Mouse (Mus musculus) thymus, postnatal 4 days (tissue): ENCODE results near the gene Tlr9.

Experiments
- DNase-seq: peaks from one replicate; pipeline ENCODE4 v3.0.0; 2021

The Tlr9 gene

DNA sequence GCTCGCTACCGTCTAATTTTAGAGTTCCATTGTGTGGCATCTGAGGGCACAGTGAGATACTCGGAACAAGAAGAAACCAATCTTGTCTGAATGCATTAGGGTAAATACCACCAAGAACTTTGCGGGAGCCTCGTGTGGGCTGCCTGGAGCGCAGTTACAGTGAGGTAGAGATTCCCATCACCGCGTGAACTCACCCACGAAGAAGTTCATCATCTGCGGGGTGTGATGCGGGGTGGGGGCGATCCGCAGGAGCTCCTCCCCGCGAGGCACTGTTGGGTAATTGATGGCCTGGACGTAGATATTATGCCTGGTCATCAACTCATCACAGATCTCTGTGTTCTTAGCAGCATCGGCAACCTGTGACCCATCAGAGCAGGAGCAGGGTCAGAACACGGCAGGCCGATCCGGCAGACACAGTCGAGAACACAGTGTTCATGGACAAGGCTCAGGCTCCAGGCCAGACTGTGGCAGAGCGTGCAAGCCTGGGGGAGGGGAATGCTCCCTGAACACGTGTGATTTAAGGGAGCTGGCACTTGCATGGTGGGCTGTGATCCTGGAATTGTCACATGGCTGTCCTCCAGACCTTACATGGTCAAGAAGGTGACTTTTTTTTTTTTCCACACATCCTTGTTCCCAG, 12.9 kb downstream of the Tlr9 start:
- no peak for DNase-seq

DNA sequence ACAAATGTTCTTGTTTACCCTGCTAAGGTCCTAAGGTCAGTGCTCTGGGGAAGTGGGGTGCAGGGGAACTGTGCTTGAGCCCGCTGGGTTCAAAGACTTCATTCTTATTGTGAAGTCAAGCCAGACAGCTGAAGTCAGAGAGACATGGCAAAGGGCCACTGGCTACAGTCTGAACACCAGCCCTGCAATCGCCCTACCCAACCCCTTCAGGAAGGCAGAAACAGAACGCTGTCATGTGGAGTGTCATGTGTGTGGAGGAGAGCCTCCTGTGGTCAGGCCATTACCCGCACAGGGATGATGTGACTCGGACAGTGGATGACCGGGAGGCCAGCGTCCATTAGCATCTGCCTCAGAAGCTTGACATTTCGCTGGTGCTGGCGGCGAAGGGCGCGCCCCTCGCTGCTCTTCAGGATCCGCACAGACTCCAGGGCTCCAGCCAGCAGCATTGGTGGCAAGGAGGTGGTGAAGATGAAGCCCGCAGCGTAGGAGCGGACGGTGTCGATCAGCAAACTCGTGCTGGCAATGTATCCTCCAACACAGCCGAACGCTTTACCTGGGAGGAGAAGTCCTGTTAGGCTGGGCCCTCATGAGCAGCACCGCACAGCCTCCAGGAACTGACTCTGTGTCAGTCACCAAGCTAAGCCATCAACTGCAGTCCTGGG, 13.9 kb downstream of the Tlr9 start:
- no peak for DNase-seq

DNA sequence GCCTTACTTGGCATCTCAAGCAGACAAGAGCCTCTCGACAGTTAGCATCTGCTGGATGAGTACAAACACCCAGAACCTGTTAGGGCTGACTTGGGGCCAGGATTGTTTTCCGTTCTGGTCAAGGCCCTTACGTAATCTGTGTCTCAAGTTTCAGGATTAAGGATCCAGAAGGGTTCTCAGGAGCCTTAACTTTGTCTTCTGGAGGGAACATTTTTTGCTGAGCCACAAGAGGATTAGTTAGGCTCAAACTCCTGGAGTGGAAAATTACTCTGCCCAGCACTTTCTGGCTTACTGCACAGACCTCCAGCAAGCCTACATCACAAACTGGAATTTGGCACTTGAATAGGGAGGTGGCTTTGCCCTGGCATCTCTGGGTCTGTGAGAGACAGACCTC, 14.4 kb downstream of the Tlr9 start:
- DNase-seq, result no peak

DNA sequence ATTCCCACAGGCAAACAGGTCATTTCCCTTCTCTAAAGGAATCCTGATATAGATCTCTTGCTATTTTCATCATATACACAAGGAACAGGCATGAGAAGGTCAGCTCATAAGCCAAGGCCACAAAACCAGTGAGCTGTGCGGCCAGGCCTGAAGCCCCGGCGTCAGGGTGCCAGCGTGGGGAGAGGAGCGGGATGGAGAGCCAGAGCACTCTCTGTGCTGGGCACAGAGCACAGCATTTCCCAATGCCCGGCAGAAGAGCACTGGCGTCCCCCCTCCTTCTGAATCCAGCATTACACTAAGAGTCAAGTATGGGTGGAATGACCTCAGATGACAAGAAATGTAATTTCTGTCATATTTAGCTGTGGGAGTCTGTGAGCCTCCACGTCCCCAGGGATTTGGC, 15.0 kb downstream of the Tlr9 start:
- no peak for DNase-seq

DNA sequence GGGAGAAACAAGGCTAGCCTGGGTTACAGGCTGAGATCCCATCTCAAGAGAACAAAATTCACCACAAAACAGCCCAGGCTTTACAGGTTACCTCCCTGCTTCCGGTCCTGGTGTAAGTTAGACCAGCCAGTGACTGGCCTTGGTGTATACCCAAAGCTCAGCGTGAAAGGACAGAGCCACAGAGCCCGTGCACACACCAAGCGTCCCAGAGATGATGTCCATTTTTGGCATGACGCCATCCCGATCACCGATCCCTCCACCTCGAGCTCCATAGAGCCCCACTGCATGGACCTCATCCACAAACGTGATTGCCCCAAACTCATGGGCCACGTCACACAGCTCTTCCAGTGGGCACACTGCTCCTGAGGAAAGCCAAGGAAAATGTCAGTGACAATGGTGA, 15.5 kb downstream of the Tlr9 start:
- DNase-seq, result no peak

DNA sequence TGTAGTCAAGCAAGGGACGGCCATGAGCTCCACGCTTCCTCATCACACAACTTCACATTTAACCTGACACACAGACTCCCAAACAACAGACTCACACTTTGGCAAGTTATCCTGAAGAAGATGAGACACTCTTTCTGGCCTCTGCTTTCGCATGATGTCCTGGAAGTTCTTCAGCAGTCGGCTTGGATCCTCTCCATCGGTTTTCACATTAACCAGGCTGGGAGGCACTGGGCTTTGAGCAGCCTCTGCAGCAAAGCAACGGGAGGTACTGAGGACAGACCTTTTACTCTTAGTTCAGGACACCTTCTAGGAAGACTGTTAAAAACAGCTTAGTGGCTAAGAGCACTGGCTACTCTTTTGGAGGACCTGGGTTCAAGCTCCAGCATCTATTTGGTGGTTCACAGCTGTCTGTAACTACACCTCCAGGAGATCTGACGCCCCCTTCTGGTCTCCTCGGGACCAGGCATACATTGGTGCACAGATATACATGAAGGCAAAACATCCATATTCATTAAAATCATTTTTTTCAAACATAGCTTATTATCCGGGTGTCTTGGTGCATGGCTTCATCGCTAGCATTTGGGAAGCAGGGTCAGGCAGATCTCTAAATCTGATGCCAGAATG, 19.3 kb downstream of the Tlr9 start:
- no peak for DNase-seq

DNA sequence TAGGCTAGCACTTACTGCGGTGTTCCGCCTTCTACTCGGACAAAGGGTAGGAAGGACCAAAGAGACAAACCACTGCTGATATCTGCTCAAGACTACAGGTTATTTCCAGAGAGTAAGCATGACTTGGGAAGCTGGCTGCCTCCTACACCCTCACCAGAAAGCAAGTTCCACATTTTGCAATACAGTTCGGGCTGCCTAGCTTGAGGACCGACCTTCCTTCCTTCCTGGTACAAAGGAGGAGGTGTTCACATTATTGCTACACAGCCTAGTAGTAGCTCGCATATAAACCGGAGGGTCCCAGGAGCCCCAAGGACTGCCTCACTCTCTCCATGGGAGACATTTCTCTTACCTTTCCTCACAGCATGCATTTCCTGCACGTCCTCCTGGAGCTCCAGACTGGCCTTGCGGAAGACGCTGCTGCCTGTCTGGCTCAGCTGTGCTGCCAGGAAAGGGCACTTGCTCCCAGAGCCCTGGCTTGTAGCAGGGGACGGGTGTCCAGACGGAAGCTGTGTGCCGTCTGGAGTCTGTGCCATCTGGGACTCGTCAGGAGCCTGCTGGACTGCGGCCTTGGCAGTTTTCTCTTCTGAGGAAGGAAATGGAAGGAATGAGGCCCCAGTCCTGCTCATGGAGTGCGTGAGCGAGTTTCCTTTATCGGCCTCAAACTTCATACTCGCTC, 20.6 kb downstream of the Tlr9 start:
- DNase-seq, result no peak

DNA sequence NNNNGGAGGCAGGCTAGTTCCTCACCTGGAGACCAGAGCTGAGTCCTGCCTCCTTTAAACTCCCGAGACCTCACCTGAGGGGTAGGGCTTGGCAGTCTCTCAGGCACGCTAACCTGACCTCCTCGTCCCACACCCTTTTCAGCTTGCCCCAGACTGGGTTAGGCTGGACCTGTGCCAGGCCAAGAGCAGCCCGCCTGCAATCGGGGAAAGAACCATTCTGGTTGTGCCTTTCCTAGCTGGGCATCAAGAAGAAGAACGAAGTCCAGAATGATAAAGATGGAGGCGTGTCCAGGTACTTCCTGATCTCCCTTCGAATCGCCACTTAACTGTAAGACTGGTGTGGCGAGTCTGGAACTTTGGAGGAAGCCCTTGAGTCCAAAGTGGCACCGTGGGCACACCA, 27.2 kb downstream of the Tlr9 start:
- DNase-seq, result no peak

DNA sequence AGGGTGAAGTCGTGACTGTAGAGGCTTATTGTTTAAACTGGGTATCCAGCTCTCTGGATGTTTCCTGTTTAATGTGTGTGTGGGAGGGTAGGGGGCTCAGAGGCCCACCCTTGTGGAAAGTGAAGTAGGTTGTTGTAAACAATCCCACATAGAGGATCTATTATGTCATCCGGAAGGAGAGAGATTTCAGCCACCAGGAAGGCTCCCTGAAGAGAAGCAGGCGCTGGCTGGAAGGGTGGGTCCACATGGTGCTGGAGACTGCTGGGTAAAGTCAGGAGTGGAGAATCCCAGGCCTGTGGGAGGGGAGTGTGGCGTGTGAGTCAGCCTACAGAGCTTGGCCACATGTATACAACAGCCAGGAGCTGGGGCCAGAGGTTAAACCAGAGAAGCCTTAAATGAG, 27.8 kb downstream of the Tlr9 start:
- no peak for DNase-seq

DNA sequence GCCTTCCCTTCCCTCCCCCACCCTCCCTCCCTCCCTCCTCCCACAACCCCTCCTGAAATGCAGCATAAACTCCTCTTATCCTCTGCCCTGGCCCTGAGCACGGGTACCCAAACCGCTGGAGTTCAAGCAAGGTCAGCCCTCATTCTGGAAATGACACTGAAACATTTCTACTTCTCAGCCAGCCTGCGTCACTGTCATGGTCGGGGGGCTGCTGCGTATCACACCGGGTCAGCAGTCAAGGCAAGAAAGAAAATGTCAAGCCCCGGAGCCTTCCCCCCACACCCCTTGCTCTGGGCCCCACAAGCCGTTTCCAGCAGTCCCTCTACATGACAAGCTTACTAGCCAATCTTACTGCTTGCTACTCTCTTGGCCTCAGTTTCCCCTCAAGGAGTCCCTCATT, 28.7 kb downstream of the Tlr9 start:
- no peak for DNase-seq

DNA sequence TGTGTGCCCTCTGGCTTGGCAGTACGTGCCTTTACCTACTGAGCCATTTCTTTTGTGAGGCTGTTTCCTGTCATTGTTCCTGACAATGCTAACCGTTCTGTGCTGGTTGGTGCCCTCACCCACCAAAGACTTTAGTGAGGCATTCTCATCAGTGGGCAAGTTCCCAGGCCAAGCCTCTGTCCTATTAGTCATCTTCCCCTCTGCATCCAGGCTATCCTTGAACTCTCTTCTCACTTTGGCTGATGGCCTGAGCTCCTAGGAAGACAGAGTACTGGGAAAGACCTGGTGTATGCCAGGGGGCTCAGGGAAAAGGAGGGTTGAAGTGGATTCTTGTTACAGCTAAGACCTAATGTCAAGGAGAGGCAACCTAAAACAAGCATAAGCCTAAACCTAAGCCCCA, 31.6 kb downstream of the Tlr9 start:
- DNase-seq, result no peak

DNA sequence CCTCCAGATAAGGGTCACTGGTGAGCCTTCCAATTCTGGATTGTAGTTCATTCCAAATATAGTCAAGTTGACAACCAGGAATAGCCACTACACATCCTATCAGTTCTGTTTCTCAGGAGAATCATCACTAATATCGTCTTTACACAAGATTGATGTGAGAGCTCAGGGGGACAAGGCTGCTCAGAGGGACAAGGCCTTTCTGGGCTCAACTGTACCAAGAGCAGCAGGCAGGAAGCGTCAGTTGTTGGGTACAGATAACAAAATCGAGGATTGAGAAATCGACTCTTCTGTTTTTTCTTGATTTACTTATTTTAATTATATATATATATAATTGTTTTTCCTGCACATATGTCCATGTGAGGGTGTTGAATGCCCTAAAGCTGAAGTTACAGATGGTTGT, 36.0 kb downstream of the Tlr9 start:
- no peak for DNase-seq

DNA sequence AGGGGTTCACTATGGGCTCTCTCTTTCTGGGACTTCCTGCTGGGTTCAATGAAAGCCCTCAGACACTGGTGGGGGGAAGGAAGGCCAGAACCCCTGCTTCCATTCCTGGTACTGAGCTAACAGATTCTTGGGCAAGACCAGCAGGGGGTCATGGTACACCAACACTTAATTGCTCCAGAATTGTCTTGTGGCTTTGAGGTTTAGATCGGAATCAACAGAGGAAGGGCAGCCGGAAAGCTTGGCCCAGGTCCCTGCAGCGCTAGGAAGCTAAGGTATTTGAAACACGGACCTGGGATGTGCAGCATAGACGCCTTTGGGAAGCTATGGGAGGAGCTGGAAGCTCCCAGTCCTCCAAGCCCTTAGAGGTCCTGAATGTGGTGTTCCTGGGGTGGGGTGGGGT, 36.6 kb downstream of the Tlr9 start:
- DNase-seq, result no peak

DNA sequence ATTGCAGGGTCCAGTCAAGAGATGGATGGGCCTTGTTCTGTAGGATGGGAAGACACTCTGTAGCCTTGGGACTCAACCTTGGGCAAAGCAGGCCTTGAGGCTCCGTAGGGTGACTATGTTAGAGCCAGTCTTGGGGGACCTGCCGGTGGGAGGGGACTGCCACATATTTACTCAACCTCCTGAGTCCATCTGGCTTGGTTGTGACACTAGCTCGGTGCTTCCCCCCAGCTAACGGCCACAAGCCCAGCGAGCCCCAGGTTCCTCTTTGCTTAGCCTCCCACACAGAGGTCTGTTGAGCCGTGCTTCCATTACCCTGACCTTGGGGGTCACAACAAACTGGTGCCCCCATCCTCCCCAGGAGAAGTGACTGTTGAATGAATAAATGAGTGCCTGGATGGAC, 38.7 kb downstream of the Tlr9 start:
- DNase-seq, result no peak

DNA sequence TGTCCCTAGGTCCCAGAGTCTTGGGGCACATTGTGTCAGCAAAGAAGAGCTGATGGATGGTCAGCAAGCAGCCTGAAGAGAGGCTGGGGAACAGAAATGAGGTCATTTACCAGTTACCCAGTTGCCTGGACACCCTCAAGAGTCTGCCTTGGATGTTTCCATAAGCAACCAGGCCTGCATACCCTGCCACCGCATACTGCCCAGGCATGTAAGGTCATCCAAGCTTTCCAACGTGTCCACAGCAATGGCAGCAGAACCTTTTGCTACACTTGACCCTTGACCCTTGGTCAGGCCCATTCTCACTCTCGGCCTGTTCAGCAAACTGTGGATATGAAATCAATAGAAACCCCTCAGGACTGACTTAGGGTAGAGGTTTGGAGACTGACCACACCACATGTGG, 39.1 kb downstream of the Tlr9 start:
- DNase-seq, result no peak

DNA sequence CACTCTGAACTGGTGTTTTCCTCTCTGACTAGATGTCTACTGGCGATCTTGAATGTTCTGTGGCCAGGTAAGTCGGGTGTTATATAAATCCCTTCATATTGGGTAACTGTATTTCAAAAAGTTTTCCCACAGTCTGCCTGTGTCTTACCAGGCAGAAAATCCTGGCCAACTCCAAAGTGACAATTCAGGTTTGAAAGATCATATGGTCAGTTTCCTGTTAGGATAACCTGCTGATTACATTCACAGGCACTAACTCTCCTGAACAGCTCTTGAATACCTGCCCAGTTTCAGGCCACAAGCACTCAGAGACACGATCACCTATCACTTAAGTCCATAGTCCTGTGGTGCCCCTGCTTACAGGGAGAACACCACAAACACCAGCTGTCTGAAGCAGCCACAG, 39.7 kb downstream of the Tlr9 start:
- DNase-seq, result no peak

DNA sequence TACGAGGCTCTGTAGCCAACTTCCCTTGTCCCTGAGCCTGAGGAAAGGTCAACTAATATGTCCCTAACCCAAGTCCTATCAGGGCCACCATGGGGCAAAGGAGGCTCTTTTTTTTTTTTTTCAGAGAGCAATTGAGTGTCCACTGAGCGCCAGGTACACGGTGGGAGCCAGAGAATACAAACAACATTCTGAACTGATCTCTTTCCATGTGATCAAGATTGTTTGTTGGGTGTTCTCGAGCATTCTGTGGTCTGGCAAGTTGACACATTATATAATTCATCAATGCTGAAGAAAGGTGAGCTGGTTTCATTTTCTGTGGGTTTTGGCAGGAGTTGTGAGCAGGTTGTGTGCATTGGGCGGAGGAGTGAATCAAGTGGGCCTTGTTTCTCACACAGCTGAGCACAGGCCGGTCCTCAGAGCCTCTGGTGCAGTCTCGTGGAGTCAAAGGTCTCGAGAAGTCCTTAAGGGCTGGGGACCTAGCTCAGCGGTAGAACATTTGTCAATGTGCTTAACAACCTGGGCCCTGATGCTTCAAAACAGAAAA, 41.1 kb downstream of the Tlr9 start:
- DNase-seq, result no peak

DNA sequence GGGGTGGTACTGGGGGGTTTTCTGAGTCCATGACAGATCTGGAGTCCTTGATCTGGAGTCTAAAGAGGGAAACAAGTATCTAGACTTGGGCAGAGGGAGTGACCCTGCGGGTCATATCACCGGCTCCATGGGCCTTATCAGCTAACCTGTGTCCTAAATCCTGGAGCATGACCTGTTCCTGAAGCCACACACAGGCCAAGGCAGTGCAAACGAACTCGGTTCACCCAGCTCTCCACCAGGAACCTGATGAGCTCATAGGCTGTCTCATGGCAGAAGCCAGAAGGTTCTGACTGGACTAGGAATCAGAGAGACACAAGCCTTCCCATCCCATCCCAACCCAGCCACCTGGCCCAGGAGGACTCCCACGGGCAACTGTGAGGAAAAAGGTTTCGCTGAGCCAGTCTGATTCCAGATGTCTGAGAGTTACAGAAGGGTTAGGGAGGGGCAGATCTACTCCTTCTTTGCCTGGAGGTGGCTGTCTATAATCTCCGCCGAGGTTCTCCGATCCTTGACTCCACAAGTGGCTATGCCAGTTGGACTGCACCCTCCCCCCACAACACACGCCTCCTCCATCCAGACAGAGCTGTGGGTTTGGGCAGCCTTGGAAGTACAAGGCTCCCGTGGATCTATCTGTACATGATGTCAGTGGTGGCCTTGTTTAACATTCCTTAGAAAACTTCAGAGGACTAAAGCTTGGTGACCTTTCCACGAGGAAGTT, 43.1 kb downstream of the Tlr9 start:
- DNase-seq, result no peak

DNA sequence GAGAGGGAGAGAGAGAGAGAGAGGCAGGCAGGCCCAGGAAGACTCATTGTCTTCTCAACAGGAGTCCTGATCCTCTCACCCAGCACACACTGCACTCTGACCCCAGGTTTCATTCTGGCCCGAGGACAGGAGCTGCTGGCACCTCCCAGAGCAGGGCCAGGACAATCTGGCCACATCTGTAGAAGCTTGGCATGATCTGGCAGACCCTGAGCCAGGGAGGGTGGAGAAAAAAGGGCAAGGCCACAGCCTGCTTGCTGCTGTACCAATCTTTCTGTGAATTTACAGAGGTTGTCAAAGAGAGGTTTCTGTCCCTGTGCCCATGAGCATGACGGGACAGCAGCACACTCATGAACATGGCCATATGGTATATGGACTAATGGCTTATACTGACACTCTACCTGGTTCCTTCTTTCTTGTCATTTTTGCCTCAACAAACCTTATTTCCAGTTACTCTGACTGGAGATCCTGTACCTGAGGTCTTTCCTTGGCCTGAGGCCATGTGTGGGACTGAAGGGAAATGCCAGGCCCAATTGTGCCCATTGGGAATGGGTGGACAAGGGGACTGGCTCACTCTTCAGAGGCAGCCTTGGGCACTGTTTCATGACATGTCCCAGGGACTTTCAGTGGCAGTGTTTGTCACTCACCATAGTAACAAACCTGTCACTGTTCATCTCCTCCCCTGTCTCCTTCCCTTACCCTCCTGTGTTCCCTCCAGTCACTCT, 44.7 kb downstream of the Tlr9 start:
- DNase-seq, result no peak

DNA sequence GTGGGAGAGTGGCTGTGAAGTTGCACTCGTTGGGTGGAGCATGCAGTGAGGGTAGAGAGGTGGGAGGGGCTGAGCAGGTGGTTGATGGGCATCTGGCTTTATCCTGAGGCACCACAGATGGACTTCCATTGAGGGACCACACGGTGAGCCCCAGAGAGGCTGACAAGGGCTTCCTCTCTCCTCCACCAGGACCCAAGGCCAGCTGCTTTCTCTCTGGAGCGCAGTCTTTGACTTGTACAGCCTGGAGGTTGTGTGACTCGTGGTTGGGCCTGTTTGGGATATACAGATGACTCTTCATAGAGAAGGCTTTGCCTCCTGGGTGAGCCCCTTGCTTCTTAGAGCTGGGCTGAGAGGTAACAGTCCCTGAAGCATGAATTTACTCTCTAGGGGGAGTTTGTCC, 46.0 kb downstream of the Tlr9 start:
- DNase-seq, result no peak

DNA sequence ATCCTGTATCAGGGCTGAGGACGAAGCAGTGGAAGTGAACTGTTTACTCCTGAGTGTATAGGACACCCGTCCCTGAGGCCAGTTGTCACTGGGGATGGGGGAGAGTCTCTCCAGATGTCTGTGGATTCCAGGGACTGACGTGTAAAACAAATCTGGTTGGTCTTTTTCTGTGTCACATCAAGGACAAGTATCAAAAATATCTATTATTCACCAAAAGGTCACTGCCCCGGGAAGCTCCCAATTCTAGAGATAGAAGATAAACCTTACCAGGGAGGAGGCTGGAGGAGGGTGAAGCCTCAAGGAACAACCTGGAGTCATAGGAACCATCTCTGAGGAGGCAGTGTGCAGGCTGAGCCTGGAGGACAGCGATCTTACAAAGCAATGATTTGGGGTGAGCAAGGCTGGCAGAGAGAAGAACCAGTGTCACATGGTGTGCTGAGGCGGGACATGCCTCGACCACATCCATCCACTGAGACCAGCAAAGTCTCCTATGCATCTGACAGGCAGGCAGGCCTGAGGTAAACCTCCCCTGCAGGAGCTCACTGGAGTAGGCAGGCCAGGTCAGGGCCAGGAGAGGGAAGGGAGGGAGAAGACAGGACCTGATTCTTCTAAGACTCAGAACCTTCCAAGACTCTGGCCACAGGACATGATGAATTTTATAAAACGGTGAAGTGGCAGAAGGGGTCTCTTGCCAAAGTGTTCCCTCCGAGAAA, 46.8 kb downstream of the Tlr9 start:
- DNase-seq, result no peak

DNA sequence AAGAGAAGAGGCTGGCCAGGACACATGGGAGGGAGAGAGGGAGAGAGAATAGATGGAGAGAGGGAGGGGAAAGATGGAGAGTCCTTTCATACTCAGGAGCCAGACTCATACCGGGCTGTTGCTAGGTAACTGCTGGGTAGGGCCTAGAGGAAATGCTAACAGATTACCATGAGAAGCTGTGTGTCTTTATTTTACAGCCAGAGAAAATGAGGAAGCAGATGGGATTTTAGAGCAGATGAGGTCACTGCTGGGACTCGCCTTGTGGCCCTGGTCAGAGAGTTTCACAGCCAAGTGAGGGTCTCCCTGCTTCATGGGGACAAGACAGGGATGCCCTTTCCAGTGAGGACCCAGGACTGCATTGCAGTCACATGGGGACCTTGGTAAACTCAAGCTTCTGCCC, 47.5 kb downstream of the Tlr9 start:
- DNase-seq, result no peak
